Mouse (Mus musculus) olfactory bulb, adult 2 months (tissue): ENCODE results near the gene Fam78b. TPM values are rescaled to one million over a fixed set of nuclear protein-coding genes. Genes with fewer than 3 reads are reported as not detected.

Experiments
- H3K27ac ChIP-seq: fragments of 200-500 bp; 2 replicates; pipeline ENCODE4 v1.5.1; 2012; ENCODE audit warnings: low read depth, low read length; ENCODE audit not compliant: insufficient read depth
- H3K4me1 ChIP-seq: fragments of 200-500 bp; 2 replicates; pipeline ENCODE4 v1.6.1; 2012; ENCODE audit warnings: low read length; ENCODE audit not compliant: control insufficient read depth, insufficient read depth
- H3K4me3 ChIP-seq: fragments of 200-500 bp; 2 replicates; pipeline ENCODE4 v1.5.1; 2012; ENCODE audit warnings: mild to moderate bottlenecking, low read depth, low read length, moderate library complexity; ENCODE audit not compliant: insufficient read depth
- CTCF ChIP-seq: fragments of 200-500 bp; IDR thresholded peaks from 2 replicates; pipeline ENCODE4 v1.5.1; 2012; ENCODE audit warnings: low read depth, mild to moderate bottlenecking, low read length, moderate library complexity; ENCODE audit not compliant: insufficient read depth
- POLR2A ChIP-seq: fragments of 200-500 bp; IDR thresholded peaks from 2 replicates; pipeline ENCODE4 v1.6.1; 2012; ENCODE audit warnings: mild to moderate bottlenecking, low read depth, low read length, moderate library complexity; ENCODE audit not compliant: insufficient read depth
- whole genome bisulfite sequencing: fragments of 180-500 bp; shearing (Covaris S2); methylation state at CpG from one replicate; pipeline ENCODE4 v1.1.7; 2018; 5-methylcytosine and 5-hydroxymethylcytosine counted together
- polyA plus RNA-seq: library from polyadenylated mRNA; stranded (reverse); fragments of >200 nt; gene quantifications from 2 replicates; pipeline ENCODE4 v1.2.4, GENCODE M21; 2012; ENCODE audit warnings: low replicate concordance; ENCODE audit not compliant: missing spikeins, insufficient read depth, insufficient read length

Gene Fam78b
- polyA plus RNA-seq, 1 experiment: not detected

- WGBS: 56% methylated on average over 5 of the region's 5 CpGs
- Histone ChIP-seq H3K4me3 (no peak overlapping the region), H3K27ac (no peak overlapping the region), H3K4me1 (peaks cover 23% of the 10 kb centered on the region)
- TF ChIP-seq CTCF (no peak), POLR2A (no peak)
Observed at GRCm38 (mm10) chr1:167079476-167079875, 78.3 kb downstream of the Fam78b start.

- Histone ChIP-seq H3K4me3 (no peak overlapping the region), H3K27ac (no peak overlapping the region), H3K4me1 (peaks cover 19% of the 10 kb centered on the region)
- TF ChIP-seq POLR2A (no peak), CTCF (no peak)
- 47% methylated on average over 3 of the region's 3 CpGs for WGBS
Observed at GRCm38 (mm10) chr1:167081946-167082345, 80.7 kb downstream of the Fam78b start.

DNA sequence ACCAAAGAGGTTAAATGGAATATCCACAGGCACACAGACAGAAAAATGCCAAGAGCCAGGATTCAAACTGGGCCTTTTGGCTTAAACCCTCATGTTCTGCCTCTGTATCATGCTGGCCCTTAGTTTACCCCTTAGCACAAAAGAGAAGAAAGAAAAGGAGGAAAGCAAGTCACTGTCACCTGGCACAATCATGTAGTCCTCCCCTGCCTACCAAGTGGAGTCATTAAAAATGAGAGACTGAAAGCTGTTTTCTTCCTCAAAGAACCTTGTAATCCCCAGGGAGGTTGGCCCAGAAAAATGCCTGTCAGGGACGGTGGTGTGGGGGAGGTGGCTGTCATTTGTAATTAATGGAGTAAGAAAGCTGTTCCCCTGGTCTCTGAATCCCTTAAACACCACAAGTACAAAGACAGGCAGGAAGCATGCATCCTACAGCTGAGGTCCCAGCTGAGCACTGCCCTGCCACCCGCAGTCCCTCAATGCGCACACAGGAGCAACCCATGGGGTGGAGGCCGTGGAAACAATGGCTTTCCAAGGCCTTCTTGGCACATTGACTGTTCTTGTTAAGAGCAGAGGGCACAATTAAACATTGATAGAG, 81.4 kb downstream of the Fam78b start:
- peak overlapping the region; percentile 85 for H3K27ac ChIP-seq
- 17% methylated on average over 4 of the region's 4 CpGs for WGBS

DNA sequence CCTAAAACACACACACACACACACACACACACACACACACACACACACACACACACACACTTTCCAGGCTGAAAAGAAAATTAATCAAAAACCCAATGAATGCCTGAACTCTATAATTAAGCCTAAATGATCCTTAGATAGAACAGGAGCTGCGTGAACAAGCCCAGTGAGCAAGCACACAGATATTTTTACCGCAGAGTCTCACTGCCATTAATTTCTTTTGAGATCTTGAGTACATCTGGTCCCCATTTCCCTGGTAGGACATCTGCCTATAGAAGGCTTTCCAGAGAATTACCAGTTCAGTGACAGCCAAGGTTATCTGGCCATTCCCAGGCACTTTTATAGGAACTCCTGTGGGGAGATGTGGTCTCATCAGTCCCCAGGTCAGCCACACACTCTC, 82.0 kb downstream of the Fam78b start:
- 27% methylated on average over 2 of the region's 2 CpGs for WGBS
- H3K4me1 ChIP-seq: peaks cover 16% of the 10 kb centered on the region
- no peak for TF ChIP-seq CTCF
- no peak for TF ChIP-seq POLR2A
- no peak overlapping the region for H3K4me3 ChIP-seq
- peak overlapping the region; percentile 58 for H3K27ac ChIP-seq

More for the DNA sequence above, 81.4 kb downstream of the Fam78b start:
- no peak overlapping the region for H3K4me3 ChIP-seq
- TF ChIP-seq POLR2A (no peak), CTCF (no peak)
- peaks cover 18% of the 10 kb centered on the region for H3K4me1 ChIP-seq

DNA sequence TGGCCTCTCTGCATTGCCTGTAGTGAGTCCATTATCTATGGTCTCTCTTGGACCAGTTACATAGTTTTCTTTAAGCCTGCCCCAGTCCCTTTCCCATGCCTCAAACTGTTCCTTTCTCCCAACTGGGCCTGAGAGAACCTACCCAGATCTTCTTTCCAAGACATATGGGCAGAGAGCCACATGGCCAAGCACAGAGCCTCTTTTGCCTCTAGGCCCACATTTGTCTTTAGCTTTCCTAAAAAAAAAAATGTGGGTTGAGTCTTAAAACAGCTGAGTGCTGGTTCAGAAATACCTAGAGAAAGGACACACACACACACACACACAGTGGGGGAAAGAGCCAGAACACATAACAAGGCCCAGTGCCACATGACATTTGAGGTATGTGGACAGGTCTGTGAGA, 83.1 kb downstream of the Fam78b start:
- no peak overlapping the region for H3K4me3 ChIP-seq
- no peak overlapping the region for H3K27ac ChIP-seq
- TF ChIP-seq CTCF (no peak), POLR2A (no peak)
- H3K4me1 ChIP-seq: peaks cover 10% of the 10 kb centered on the region

DNA sequence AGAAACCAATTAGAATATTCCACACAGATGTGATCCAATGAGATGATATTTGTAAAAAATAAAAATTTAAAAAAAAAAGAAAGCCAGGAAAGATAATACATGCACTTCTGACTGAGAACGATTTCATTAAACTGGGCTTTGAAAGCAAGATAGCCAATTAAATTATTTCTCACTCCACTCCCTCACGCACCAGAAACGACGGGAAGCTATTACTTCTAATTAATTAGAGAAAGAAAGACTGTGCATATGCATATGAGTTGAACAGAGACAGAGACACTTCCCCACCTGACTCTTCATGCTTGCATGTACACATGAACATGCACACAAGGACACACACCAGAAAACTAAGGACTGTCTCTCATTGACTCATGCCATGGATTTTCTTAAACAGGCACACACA, 84.2 kb downstream of the Fam78b start:
- TF ChIP-seq POLR2A (no peak), CTCF (no peak)
- 55% methylated on average over 4 of the region's 4 CpGs for WGBS

GRCm38 (mm10) chr1:167090466-167090865, 89.2 kb downstream of the Fam78b start:
- H3K4me1 ChIP-seq: peaks cover 3% of the 10 kb centered on the region
- WGBS: 96% methylated on average over 6 of the region's 6 CpGs
- no peak overlapping the region for H3K27ac ChIP-seq
- H3K4me3 ChIP-seq: no peak overlapping the region
- TF ChIP-seq CTCF: no peak
- TF ChIP-seq POLR2A: no peak

More for the DNA sequence above, 84.2 kb downstream of the Fam78b start:
- Histone ChIP-seq H3K4me3 (no peak overlapping the region), H3K4me1 (peaks cover 7% of the 10 kb centered on the region), H3K27ac (no peak overlapping the region)

DNA sequence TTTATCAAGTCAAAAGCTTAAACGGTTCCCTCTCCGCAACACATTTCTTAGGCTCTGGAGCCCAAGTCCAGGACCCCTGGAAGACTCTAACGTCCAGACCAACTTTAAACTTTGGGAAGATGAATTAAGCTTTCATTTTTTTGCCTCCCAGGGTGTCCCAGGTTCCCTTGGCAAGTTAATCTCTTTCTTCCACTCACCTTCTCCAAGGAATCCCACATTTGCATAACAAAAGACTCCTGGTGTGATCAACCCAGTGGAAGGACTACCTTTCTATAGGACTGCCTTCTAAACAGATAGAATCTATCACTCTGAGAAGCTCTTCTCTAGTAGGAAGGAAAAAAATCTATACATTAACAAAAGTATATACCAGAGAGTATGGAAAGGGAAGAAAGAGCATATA, 92.3 kb downstream of the Fam78b start:
- no peak for TF ChIP-seq POLR2A
- no peak for TF ChIP-seq CTCF
- Histone ChIP-seq H3K27ac (no peak overlapping the region), H3K4me3 (no peak overlapping the region), H3K4me1 (peaks cover 3% of the 10 kb centered on the region)
- WGBS: 65% methylated on average over 3 of the region's 3 CpGs

DNA sequence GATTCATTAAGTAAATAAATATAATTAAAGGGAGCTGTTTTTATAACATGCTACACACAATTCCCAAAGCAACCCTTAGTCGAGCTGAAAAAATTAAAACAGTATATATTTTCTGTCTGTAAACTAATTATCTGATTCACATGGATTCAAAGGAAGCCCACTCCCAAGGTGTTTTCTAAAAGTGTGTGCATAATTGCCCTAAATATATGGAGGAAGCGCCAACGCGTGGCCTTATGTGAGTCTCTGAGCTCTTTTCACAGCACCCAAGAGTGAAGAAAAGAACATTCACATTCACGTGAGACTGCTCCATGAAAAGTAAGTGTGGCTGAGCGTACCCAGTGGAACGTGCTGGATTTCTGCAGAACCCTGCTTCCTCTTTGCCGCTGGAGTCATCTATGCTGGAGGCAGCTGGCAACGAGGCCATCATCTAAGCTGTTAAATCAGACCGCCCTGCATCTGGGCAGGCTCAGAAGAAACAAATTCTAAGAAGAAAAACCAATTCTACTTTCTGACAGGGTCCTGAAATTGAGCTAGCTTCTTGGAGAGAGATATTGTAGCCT, 93.5 kb downstream of the Fam78b start:
- no peak for TF ChIP-seq POLR2A
- no peak for TF ChIP-seq CTCF
- no peak overlapping the region for H3K27ac ChIP-seq
- no peak overlapping the region for H3K4me3 ChIP-seq
- peaks cover 3% of the 10 kb centered on the region for H3K4me1 ChIP-seq
- 34% methylated on average over 10 of the region's 10 CpGs for WGBS
